Mouse (Mus musculus): ENCODE data around the gene Usp39. TPM values are rescaled to one million over a fixed set of nuclear protein-coding genes. Genes with fewer than 3 reads are reported as not detected.

The Usp39 gene
- total and polyA plus RNA-seq, 3 experiments = 26.3 to 116 (median 100) TPM

- TF ChIP-seq TAL1 (conservative IDR thresholded peaks at IDR 0.05; ENCODE audit: low read depth, low read length) = no peak
- no peak for TF ChIP-seq CTCF (IDR thresholded peaks at IDR 0.05; ENCODE audit: low read depth, low read length)
- TF ChIP-seq GATA1 (IDR thresholded peaks at IDR 0.05; ENCODE audit: borderline replicate concordance, low read length) = no peak
- TF ChIP-seq GATA2 (IDR thresholded peaks at IDR 0.05; ENCODE audit: borderline replicate concordance, low read depth, low read length) = no peak
- no peaks in the 10 kb centered on the region for H3K36me3 ChIP-seq (replicated peaks)
- no peak for ATAC-seq (ENCODE audit: extremely low read depth, insufficient number of reproducible peaks, low FRiP score, poor library complexity, severe bottlenecking)
- no peak for DNase-seq (ENCODE audit: low spot score)
- no peak overlapping the region for H3K4me3 ChIP-seq (ENCODE audit: low read depth, low read length)
- no peaks in the 10 kb centered on the region for H3K9me3 ChIP-seq (replicated peaks)
- H3K27me3 ChIP-seq (ENCODE audit: insufficient read depth, low read length) = peaks cover 67% of the 10 kb centered on the region
- 0 out of 2 replicates have a peak, but pooled peaks cover 6% of the 10 kb centered on the region for H3K4me1 ChIP-seq (ENCODE audit: insufficient read depth, low read depth, low read length)
Measured at GRCm38 (mm10) chr6:72289484-72289883, 55.5 kb downstream of the Usp39 start.

- Histone ChIP-seq H3K4me1 (ENCODE audit: insufficient read depth, low read depth, low read length) (peaks cover 29% of the 10 kb centered on the region), H3K36me3 (replicated peaks) (no peaks in the 10 kb centered on the region), H3K9me3 (replicated peaks) (no peaks in the 10 kb centered on the region), H3K27me3 (ENCODE audit: insufficient read depth, low read length) (peaks cover 39% of the 10 kb centered on the region), H3K4me3 (ENCODE audit: low read depth, low read length) (no peak overlapping the region)
- ATAC-seq (ENCODE audit: extremely low read depth, insufficient number of reproducible peaks, low FRiP score, poor library complexity, severe bottlenecking) = no peak
- DNase-seq (ENCODE audit: low spot score) = no peak
- TF ChIP-seq POLR2AphosphoS5 (IDR thresholded peaks at IDR 0.05; ENCODE audit: insufficient replicate concordance, low read depth, low read length) (no peak), CTCF (IDR thresholded peaks at IDR 0.05; ENCODE audit: low read depth, low read length) (peak; percentile 51), GATA1 (IDR thresholded peaks at IDR 0.05; ENCODE audit: borderline replicate concordance, low read length) (no peak)
Measured at GRCm38 (mm10) chr6:72283914-72284313, 61.1 kb downstream of the Usp39 start.

- ATAC-seq (ENCODE audit: extremely low read depth, insufficient number of reproducible peaks, low FRiP score, poor library complexity, severe bottlenecking) = no peak
- H3K4me3 ChIP-seq (ENCODE audit: low read depth, low read length) = 0 out of 2 replicates have a peak overlapping the region, but pooled peaks have one; percentile 5
Measured at GRCm38 (mm10) chr6:72280410-72280998, 64.5 kb downstream of the Usp39 start.

GRCm38 (mm10) chr6:72279505-72279904 is 65.5 kb downstream of the Usp39 start:
- peaks cover 34% of the 10 kb centered on the region for H3K27me3 ChIP-seq (ENCODE audit: insufficient read depth, low read length)
- peaks cover 38% of the 10 kb centered on the region for H3K4me1 ChIP-seq (ENCODE audit: insufficient read depth, low read depth, low read length)
- DNase-seq (ENCODE audit: low spot score) (peak; percentile 15), ATAC-seq (ENCODE audit: extremely low read depth, insufficient number of reproducible peaks, low FRiP score, poor library complexity, severe bottlenecking) (peak; percentile 49)
- no peak overlapping the region; the same call in 1 of the 2 replicates for H3K4me3 ChIP-seq (ENCODE audit: low read depth, low read length)
- H3K9me3 ChIP-seq (replicated peaks) = peaks cover 6% of the 10 kb centered on the region
- no peaks in the 10 kb centered on the region for H3K36me3 ChIP-seq (replicated peaks)
- no peak for TF ChIP-seq GATA1 (IDR thresholded peaks at IDR 0.05; ENCODE audit: borderline replicate concordance, low read length)
- TF ChIP-seq TAL1 (conservative IDR thresholded peaks at IDR 0.05; ENCODE audit: low read depth, low read length) = peak; percentile 54

More at GRCm38 (mm10) chr6:72280410-72280998, 64.5 kb downstream of the Usp39 start:
- Histone ChIP-seq H3K4me1 (ENCODE audit: insufficient read depth, low read depth, low read length) (peaks cover 43% of the 10 kb centered on the region), H3K9me3 (replicated peaks) (peaks cover 6% of the 10 kb centered on the region), H3K36me3 (replicated peaks) (no peaks in the 10 kb centered on the region), H3K27me3 (ENCODE audit: insufficient read depth, low read length) (peaks cover 35% of the 10 kb centered on the region)
- DNase-seq (ENCODE audit: low spot score) = no peak
- no peak for TF ChIP-seq TAL1 (conservative IDR thresholded peaks at IDR 0.05; ENCODE audit: low read depth, low read length)
- TF ChIP-seq GATA1 (IDR thresholded peaks at IDR 0.05; ENCODE audit: borderline replicate concordance, low read length) = no peak
- no peak for TF ChIP-seq GATA2 (IDR thresholded peaks at IDR 0.05; ENCODE audit: borderline replicate concordance, low read depth, low read length)
- TF ChIP-seq POLR2AphosphoS5 (IDR thresholded peaks at IDR 0.05; ENCODE audit: insufficient replicate concordance, low read depth, low read length) = no peak
- TF ChIP-seq CTCF (IDR thresholded peaks at IDR 0.05; ENCODE audit: low read depth, low read length) = no peak

- ATAC-seq (ENCODE audit: extremely low read depth, insufficient number of reproducible peaks, low FRiP score, poor library complexity, severe bottlenecking) = no peak
- peaks cover 33% of the 10 kb centered on the region for H3K4me1 ChIP-seq (ENCODE audit: insufficient read depth, low read depth, low read length)
Measured at GRCm38 (mm10) chr6:72278835-72279234, 66.1 kb downstream of the Usp39 start.

GRCm38 (mm10) chr6:72277508-72278166 is 67.3 kb downstream of the Usp39 start:
- Histone ChIP-seq H3K27me3 (ENCODE audit: insufficient read depth, low read length) (peaks cover 42% of the 10 kb centered on the region), H3K4me3 (ENCODE audit: low read depth, low read length) (no peak overlapping the region), H3K36me3 (replicated peaks) (no peaks in the 10 kb centered on the region), H3K4me1 (ENCODE audit: insufficient read depth, low read depth, low read length) (peaks cover 42% of the 10 kb centered on the region), H3K9me3 (replicated peaks) (peaks cover 6% of the 10 kb centered on the region)
- no peak for ATAC-seq (ENCODE audit: extremely low read depth, insufficient number of reproducible peaks, low FRiP score, poor library complexity, severe bottlenecking)
- TF ChIP-seq CTCF (IDR thresholded peaks at IDR 0.05; ENCODE audit: low read depth, low read length) (no peak), TAL1 (conservative IDR thresholded peaks at IDR 0.05; ENCODE audit: low read depth, low read length) (no peak), POLR2AphosphoS5 (IDR thresholded peaks at IDR 0.05; ENCODE audit: insufficient replicate concordance, low read depth, low read length) (no peak), GATA1 (IDR thresholded peaks at IDR 0.05; ENCODE audit: borderline replicate concordance, low read length) (no peak), GATA2 (IDR thresholded peaks at IDR 0.05; ENCODE audit: borderline replicate concordance, low read depth, low read length) (no peak)
- DNase-seq (ENCODE audit: low spot score) = no peak

More at GRCm38 (mm10) chr6:72278835-72279234, 66.1 kb downstream of the Usp39 start:
- Histone ChIP-seq H3K27me3 (ENCODE audit: insufficient read depth, low read length) (peaks cover 35% of the 10 kb centered on the region), H3K36me3 (replicated peaks) (no peaks in the 10 kb centered on the region), H3K9me3 (replicated peaks) (peaks cover 6% of the 10 kb centered on the region), H3K4me3 (ENCODE audit: low read depth, low read length) (no peak overlapping the region)
- DNase-seq (ENCODE audit: low spot score) = no peak
- TF ChIP-seq CTCF (IDR thresholded peaks at IDR 0.05; ENCODE audit: low read depth, low read length) (no peak), GATA1 (IDR thresholded peaks at IDR 0.05; ENCODE audit: borderline replicate concordance, low read length) (no peak), TAL1 (conservative IDR thresholded peaks at IDR 0.05; ENCODE audit: low read depth, low read length) (no peak)
